Mouse (Mus musculus) right cerebral cortex, postnatal 25 days (tissue): ENCODE data around the gene Efhd2.
A peak's percentile ranks its signal among the peaks of the same experiment; 100 is the strongest.

Source experiments
- DNase-seq: peaks from one replicate; pipeline ENCODE4 v3.0.0; 2022

The Efhd2 gene

DNA sequence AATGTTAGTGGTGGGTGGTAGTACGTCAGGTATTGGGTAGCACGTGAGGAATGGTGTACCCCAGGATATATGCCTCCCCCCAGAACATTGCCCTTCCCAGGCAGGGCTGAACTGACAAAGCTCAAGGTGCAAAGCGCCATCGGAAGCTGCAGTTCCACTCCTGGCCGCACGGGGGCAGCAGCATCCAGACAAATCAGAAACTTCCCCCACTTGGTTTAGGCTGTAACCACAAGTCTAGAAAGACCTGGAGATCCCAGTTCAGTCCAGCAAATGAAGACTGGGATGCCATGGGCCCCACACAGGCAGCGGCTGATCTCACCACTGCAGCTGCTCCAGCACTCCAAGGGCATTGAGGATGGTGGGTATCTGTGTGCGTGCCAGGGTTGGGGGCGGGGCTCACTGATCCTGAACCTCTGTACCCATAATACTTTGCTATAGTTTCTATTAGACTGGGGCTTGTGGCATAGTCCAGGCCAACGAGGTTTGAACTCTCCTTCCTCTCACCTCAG is 17.2 kb downstream of the Efhd2 start:
- DNase-seq = peak; percentile 78

DNA sequence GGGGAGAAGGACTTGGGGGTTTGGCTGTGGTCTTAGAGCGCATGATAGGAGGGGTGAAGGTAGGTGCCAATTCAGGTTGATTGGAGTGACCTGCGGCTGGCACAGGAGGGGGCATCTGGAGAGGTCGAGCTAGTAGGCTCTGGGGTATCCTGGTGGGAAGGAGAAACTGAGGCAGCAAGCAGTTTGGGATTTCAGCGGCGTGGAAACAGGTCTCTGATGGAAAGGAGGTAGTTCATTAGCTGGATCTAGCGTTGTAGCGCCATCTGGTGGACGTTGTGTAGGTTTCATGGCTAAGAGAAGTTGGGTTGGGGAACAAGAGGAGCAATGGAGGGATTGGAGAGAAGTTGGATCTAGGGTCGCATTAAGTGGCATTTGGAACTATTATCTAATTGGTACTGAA is 21.3 kb downstream of the Efhd2 start:
- no peak for DNase-seq

DNA sequence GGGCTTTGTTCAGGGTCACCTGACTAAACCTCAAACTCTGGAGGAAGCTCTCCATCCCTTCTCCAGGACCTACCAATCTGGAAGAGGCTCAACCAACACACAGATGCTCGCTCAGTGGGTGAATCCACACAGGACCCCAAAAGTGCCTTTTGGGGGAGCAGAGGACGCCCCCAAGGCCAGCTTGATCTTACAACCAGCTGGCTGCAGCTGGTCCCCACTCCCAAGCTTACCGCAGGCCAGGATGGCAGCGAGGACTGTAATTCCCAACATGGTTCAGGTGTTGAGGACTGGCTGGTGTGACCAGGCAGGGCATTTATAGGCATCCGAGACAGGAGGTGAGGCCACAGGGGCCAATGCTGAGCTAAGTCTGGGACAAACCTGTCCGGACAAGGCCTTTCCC is 28.7 kb downstream of the Efhd2 start, which contains the start of gene Ctrc:
Gene Ctrc, minus strand, starts transcription at position 361 of the 400 bp plus-strand sequence.
- DNase-seq = no peak

GRCm38 (mm10) chr4:141834536-141835095 is 40.1 kb downstream of the Efhd2 start:
- no peak for DNase-seq

DNA sequence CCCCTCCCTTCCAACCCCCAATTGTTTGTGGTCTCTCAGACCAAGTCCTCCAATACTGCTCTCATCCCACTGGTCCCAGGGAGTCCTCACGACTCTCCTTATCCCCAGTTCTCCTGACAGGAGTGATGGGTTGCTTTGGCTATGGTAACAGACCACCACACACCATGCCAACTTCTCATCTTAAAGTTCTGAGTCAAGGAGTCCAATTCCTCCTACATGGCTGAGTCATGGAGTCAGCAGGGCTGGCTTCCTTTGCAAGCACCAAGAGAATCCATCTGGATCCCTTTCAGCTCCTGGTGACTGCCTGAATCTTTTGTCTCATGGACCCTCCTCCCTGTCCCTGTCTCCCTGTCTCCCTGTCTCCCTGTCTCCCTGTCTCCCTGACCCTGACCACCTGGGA is 40.8 kb downstream of the Efhd2 start:
- DNase-seq = peak; percentile 18

GRCm38 (mm10) chr4:141831361-141831760 is 43.4 kb downstream of the Efhd2 start:
- DNase-seq = no peak

DNA sequence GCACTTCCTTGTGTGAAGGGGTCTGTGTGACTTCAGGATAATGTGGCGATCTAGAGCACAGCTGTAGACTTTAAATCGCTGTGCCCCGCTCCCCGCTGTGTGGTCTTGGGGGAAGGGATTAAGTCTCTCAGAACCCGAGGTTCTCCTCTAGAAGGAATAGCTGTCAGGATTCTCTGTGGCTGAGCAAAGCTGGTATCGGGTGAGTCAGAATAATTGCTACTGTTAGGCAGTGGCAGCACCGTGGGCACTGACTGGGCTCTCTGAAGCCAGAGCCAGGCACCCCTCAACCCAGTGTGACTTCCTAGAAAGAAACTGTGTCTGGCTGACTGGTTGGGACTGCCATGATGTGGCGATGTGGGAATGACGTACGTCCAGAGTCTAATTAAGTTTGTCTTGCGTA is 44.3 kb downstream of the Efhd2 start:
- DNase-seq = no peak

- no peak for DNase-seq
Measured at GRCm38 (mm10) chr4:141828177-141828576, 46.5 kb downstream of the Efhd2 start.

DNA sequence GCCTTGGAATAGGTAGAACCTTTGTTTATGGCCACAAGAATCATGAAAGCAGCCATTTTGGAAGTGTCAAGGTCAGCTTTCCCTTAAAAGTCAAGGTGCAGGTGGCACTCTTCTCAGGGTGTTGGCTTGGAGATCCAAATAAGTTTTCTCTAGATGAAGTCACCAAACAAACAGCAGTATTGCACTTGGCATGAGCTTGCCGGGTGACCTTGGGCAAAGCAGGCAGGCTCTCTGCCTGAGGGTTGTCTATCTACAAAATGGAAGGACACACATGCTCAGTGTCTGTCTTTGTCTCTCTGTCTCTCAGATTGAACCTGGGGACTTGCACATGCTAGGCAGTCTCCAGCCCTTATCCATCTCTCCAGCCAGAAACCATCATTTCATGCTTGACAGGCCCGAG is 47.3 kb downstream of the Efhd2 start:
- no peak for DNase-seq

- no peak for DNase-seq
Measured at GRCm38 (mm10) chr4:141826060-141826459, 48.7 kb downstream of the Efhd2 start, which contains the start of gene Cela2a. TSS of gene Cela2a (minus strand) at chr4:141826160.

DNA sequence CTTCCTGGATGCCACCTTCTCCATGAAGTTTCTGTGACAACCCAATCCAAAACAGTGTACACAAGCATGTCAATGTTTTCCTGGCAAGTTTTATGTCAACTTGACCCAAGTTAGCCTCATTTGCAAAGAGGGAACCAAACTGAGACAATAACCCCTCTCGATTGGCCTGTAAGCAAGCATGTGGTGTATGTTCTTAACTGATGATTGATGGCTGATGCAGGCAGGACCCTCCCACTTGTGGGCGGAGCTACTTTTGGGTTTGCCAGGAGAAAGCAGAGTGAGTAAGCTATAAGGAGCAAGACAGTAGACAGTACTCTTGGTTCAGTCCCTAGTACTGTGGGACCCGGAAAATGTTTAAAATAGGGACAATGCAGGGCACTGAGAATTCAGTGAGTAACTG is 51.7 kb downstream of the Efhd2 start:
- no peak for DNase-seq

- DNase-seq = no peak
Measured at GRCm38 (mm10) chr4:141822089-141822488, 52.6 kb downstream of the Efhd2 start.

DNA sequence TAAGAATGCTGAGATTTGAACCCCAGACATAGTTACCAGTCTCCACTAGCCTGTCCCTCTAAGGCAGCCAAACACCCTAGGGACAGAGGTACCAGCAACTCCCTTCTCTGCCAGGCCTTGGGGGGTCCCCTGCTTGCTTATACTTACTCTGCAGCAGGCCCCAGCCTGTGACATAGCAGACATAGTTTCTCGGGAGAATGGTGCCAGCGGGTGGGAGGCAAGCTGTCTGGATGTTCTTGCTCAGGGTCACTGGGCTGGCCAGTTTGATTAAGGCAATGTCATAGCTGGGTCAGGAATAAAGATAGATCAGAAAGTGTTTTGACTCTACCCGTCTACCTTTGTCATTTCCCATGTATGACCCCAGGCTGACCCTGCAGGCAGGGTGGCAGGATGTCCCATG is 53.5 kb downstream of the Efhd2 start:
- no peak for DNase-seq

- DNase-seq = no peak
Measured at GRCm38 (mm10) chr4:141819316-141819715, 55.4 kb downstream of the Efhd2 start.

DNA sequence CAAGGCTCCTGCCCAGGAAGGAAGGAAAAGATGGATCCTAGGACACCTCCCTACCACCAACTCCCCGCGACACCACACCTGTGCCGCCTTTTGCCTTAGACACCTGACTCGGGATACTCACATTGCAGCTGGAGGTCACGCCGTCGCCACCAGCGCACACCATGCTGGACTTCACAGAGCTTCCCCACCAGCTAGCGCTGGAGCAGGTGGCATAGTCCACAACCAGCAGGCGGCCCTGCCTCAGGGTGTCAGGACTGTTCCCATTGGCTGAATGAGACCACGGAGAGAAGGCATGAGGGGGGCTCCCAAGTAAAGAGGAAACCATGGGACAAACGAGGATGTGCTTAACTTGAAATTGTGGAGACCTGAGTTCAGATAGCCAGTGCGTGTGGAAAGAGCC is 55.9 kb downstream of the Efhd2 start:
- DNase-seq = no peak

DNA sequence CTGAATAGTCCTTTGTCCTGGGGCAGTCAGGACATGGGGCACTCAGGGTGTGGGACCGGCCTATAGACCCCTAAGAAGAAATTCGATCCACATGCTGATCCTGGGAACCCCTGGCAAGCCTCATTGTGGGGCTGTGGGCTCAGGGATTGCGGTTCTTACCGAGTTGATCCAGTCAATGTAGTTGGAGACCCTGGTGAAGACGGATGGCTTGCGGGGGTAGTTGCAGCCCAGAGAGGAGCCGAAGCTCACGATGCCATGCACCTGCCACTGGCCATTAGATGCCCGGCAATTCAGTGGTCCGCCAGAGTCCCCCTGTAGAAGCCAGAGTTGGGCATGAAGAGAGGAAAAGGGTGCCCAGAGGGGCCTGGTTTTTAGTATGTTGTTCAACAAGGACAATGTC is 57.0 kb downstream of the Efhd2 start:
- no peak for DNase-seq

DNA sequence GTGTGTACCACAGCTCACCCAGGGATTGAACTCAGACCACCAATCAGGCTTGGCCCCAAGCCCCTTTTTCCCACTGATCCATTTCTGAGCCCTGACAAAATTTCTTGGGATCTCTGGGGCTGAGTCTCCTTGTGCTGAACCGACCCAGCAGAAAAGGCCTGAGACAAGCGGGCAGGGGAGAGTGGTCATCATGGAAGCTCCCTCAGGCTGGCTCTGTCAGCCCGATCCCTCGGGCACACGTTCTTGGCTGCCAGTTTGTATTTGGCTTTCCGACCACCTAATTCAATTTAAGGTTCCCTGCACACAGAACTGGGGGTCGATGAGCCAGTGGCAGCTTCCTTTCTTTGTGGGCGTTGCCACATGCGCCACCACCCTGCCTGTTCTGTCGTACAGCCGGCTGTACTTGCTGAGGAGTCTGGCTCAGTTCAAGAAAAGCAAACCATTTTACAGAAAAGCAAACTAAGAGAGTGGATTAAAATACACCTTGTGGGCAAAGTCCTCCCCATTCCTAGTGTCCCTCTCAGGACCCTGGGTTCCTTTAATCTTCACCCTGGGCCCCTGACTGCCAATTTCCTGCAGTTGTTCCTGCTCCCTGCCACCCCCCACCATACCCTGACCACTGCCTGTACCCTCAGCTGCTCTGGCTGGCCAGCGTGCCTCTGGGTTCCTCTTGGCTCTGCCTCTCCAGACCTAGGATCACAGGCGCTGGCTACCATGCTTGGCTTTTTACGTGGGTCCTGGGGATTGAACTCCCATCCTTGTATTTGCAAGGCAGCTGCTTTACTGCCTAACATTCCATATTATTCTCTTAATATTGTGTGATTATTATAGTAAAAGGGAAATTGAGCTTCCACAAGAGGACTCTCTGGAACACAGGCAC is 57.7 kb downstream of the Efhd2 start:
- DNase-seq = no peak

GRCm38 (mm10) chr4:141816267-141816666 is 58.5 kb downstream of the Efhd2 start:
- DNase-seq = no peak

DNA sequence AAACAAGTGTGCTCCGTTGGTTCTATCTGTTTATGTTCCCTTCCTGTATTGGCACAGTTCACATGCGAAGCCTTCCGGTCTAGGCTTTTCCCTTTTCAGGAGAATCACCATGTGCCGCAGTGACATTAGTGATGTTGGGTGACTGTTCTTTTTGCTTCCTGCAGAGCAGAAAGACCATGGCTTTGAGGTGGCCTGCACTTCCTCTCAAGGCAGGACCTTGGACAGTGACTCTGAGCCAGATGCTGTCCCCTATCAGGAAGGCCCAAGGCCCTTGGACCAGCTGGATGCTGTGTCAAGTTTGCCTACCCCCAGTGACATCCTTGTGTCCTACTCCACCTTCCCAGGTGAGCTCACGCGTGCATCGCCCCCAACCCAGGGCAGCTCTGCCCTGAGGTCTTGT is 63.3 kb downstream of the Efhd2 start:
- DNase-seq = no peak

DNA sequence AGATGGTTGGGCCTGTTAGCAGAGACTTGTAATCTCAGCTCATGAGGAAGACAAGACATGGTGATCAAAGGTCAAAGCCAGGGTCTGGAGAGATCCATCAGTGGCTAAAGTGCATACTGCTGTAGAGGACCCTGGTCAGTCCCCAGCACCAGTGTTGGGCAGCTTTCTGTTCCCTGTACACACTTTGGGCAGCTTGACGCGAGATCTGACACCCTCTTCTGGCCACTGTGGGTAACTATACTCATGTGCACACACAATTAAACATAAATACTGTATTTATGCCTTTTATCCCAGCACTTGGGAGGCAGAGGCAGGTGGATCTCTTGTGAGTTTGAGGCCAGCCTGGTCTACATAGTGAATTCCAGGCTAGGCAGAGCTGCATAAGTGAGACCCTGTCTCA is 63.7 kb downstream of the Efhd2 start:
- no peak for DNase-seq

GRCm38 (mm10) chr4:141809850-141810464 is 64.8 kb downstream of the Efhd2 start:
- DNase-seq = no peak
